Mouse (Mus musculus) neural tube, embryonic 12.5 days (tissue): Measurements from ENCODE around the gene Ifngr2. TPM values are rescaled to one million over a fixed set of nuclear protein-coding genes. Genes with fewer than 3 reads are reported as not detected.

Experiments used
- ATAC-seq: fragments of 200-750 bp; cut with Nextera tagmentation; 2 replicates; pipeline ENCODE4 v1.8.0; 2017; ENCODE audit warnings: low read depth, mild to moderate bottlenecking, moderate TSS enrichment, moderate library complexity; ENCODE audit not compliant: low FRiP score
- H3K27ac ChIP-seq: fragments of 300-500 bp; sonication (generic); 2 replicates; pipeline ENCODE4 v1.5.1; 2016
- H3K27me3 ChIP-seq: fragments of 300-500 bp; sonication (generic); replicated peaks from 2 replicates; pipeline ENCODE4 v1.6.1; 2016; ENCODE audit warnings: mild to moderate bottlenecking
- H3K36me3 ChIP-seq: fragments of 300-500 bp; sonication (generic); 2 replicates; pipeline ENCODE4 v1.6.1; 2016; ENCODE audit warnings: mild to moderate bottlenecking
- H3K4me1 ChIP-seq: fragments of 300-500 bp; sonication (generic); 2 replicates; pipeline ENCODE4 v1.6.1; 2016
- H3K4me2 ChIP-seq: fragments of 300-500 bp; sonication (generic); replicated peaks from 2 replicates; pipeline ENCODE4 v1.6.1; 2016; ENCODE audit warnings: mild to moderate bottlenecking
- H3K4me3 ChIP-seq: fragments of 300-500 bp; sonication (generic); 2 replicates; pipeline ENCODE4 v1.5.1; 2016
- H3K9ac ChIP-seq: fragments of 300-500 bp; sonication (generic); 2 replicates; pipeline ENCODE4 v1.6.1; 2016; ENCODE audit warnings: mild to moderate bottlenecking
- H3K9me3 ChIP-seq: fragments of 300-500 bp; sonication (generic); 2 replicates; pipeline ENCODE4 v1.6.1; 2016; ENCODE audit warnings: mild to moderate bottlenecking
- WGBS: fragments of 180-500 bp; shearing (Covaris S2); methylation state at CpG from one replicate; pipeline ENCODE4 v1.1.7; 2016; 5-methylcytosine and 5-hydroxymethylcytosine counted together
- polyA plus RNA-seq: library from polyadenylated mRNA; unstranded; fragments of >200 nt; fragmentation: Nextera tagmentation; extraction: Ambion mirVana; gene quantifications from 2 replicates; pipeline ENCODE4 v1.2.1, GENCODE M21; 2016

Gene Ifngr2
- polyA plus RNA-seq, 1 experiment from 2014 or later = 46.9 TPM

DNA sequence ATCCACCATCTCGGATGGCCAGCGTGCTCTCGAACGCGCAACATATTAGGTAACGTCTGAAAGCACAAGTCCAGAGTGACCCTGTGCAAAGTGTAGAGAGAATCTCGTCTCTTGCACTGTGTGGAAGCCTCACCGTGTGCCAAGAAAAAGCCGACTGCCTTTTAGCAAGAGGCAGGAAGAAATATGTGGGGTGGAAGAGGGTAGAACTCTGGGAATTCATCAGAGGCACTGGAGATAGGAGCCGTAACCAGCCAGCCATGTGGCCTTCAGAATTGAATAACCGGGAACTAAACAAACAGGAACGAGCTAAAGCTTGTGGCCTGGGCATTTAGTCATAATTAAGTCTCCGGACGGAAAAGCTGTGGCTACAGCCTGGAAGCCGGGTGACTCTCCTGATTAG lies 9.8 kb downstream of the Ifngr2 start:
- no peak overlapping the region for H3K27ac ChIP-seq
- no peak overlapping the region for H3K9ac ChIP-seq
- H3K4me1 ChIP-seq = peaks cover 9% of the 10 kb centered on the region; the same call in 1 of the 2 replicates
- no peak overlapping the region for H3K4me2 ChIP-seq
- no peaks in the 10 kb centered on the region for H3K9me3 ChIP-seq
- 78% methylated on average over 15 of the region's 15 CpGs for WGBS
- no peak for ATAC-seq
- no peak overlapping the region for H3K4me3 ChIP-seq
- H3K36me3 ChIP-seq = peaks cover 22% of the 10 kb centered on the region
- H3K27me3 ChIP-seq = no peaks in the 10 kb centered on the region

GRCm38 (mm10) chr16:91557214-91557613 lies 10.3 kb downstream of the Ifngr2 start:
- H3K27me3 ChIP-seq = no peaks in the 10 kb centered on the region
- no peaks in the 10 kb centered on the region for H3K9me3 ChIP-seq
- H3K36me3 ChIP-seq = peaks cover 25% of the 10 kb centered on the region
- H3K4me2 ChIP-seq = no peak overlapping the region
- peaks cover 9% of the 10 kb centered on the region; the same call in 1 of the 2 replicates for H3K4me1 ChIP-seq
- no peak overlapping the region for H3K4me3 ChIP-seq
- H3K9ac ChIP-seq = no peak overlapping the region
- 75% methylated on average over 7 of the region's 7 CpGs for WGBS
- H3K27ac ChIP-seq = no peak overlapping the region
- ATAC-seq = no peak

DNA sequence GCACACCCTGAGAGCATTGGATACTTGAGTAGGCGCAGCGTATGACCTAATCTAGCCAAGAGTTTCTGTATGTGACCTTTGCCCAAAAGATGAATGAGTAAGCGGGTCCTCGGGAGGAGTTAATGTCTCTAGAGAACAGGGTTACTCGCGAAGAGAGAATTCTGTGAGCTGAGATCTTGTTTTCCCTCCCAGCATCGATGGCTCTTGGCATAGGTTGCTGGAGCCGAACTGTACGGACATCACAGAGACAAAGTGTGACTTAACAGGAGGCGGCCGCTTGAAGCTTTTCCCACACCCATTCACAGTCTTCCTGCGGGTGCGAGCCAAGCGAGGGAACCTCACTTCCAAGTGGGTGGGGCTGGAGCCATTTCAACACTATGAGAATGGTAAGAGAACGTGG lies 10.8 kb downstream of the Ifngr2 start:
- Histone ChIP-seq H3K9ac (no peak overlapping the region), H3K27me3 (no peaks in the 10 kb centered on the region), H3K4me1 (peaks cover 9% of the 10 kb centered on the region; the same call in 1 of the 2 replicates), H3K9me3 (no peaks in the 10 kb centered on the region), H3K4me2 (no peak overlapping the region), H3K27ac (no peak overlapping the region), H3K4me3 (no peak overlapping the region), H3K36me3 (peaks cover 25% of the 10 kb centered on the region)
- 91% methylated on average over 15 of the region's 15 CpGs for WGBS
- no peak for ATAC-seq

GRCm38 (mm10) chr16:91561099-91561498 lies 14.2 kb downstream of the Ifngr2 start:
- WGBS = 65% methylated on average over 9 of the region's 9 CpGs
- no peaks in the 10 kb centered on the region for H3K27me3 ChIP-seq
- no peak overlapping the region for H3K4me3 ChIP-seq
- no peaks in the 10 kb centered on the region for H3K9me3 ChIP-seq
- no peak overlapping the region for H3K27ac ChIP-seq
- no peak overlapping the region for H3K9ac ChIP-seq
- no peak overlapping the region for H3K4me2 ChIP-seq
- peak; percentile 56; the same call in 1 of the 2 replicates for ATAC-seq
- H3K4me1 ChIP-seq = peaks cover 2% of the 10 kb centered on the region; the same call in 1 of the 2 replicates
- peaks cover 26% of the 10 kb centered on the region for H3K36me3 ChIP-seq

GRCm38 (mm10) chr16:91561541-91562457 lies 14.9 kb downstream of the Ifngr2 start:
- no peak for ATAC-seq
- H3K27me3 ChIP-seq = no peaks in the 10 kb centered on the region
- peaks cover 2% of the 10 kb centered on the region; the same call in 1 of the 2 replicates for H3K4me1 ChIP-seq
- WGBS = 78% methylated on average over 38 of the region's 38 CpGs
- H3K27ac ChIP-seq = no peak overlapping the region
- H3K36me3 ChIP-seq = peaks cover 26% of the 10 kb centered on the region
- no peak overlapping the region for H3K4me3 ChIP-seq
- no peaks in the 10 kb centered on the region for H3K9me3 ChIP-seq
- H3K4me2 ChIP-seq = no peak overlapping the region
- no peak overlapping the region for H3K9ac ChIP-seq

- Histone ChIP-seq H3K4me1 (peaks cover 2% of the 10 kb centered on the region; the same call in 1 of the 2 replicates), H3K4me3 (no peak overlapping the region), H3K27me3 (no peaks in the 10 kb centered on the region), H3K9me3 (no peaks in the 10 kb centered on the region), H3K36me3 (peaks cover 12% of the 10 kb centered on the region), H3K9ac (no peak overlapping the region), H3K27ac (no peak overlapping the region), H3K4me2 (no peak overlapping the region)
- 47% methylated on average over 4 of the region's 4 CpGs for WGBS
- no peak for ATAC-seq
These were observed 17.9 kb downstream of the Ifngr2 start for GRCm38 (mm10) chr16:91564580-91565291.

DNA sequence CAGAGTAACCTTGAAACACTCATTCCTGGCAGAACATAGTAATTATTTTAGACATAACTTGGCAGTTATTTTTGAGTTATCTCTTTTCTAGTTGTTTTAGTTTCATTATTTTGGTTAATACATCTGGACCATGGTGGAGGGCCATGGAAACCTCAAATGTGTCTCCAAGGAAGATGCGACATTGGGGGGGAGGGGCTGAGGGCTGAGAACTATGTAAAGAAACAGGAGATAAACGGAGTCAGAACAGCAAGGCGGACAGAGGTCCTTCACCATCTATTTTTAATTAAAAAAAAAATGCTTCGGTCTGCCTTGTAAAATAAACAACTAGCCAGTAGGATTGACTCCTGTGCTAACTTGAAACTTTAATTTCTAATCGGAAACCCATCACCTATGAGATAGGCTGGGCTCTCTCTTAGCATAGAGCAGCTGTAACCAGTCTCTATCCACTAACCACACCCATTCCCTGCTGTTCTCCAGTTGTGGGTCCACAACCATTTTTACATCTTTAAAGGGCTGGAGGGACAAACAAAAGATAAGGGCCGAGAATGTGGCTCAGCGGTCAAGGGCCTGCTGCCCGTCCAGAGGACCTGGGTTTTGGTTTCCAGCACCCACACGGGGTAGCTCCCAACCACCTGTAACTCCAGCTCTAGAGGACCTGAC lies 18.6 kb downstream of the Ifngr2 start:
- ATAC-seq = no peak
- Histone ChIP-seq H3K9me3 (no peaks in the 10 kb centered on the region), H3K9ac (no peak overlapping the region), H3K4me1 (peaks cover 2% of the 10 kb centered on the region; the same call in 1 of the 2 replicates), H3K4me3 (no peak overlapping the region), H3K27me3 (no peaks in the 10 kb centered on the region), H3K27ac (no peak overlapping the region), H3K36me3 (peaks cover 12% of the 10 kb centered on the region), H3K4me2 (no peak overlapping the region)
- WGBS = 67% methylated on average over 9 of the region's 9 CpGs

- no peak for ATAC-seq
- H3K9me3 ChIP-seq = no peaks in the 10 kb centered on the region
- no peak overlapping the region for H3K4me3 ChIP-seq
These were observed 19.1 kb downstream of the Ifngr2 start for GRCm38 (mm10) chr16:91566002-91566401.

DNA sequence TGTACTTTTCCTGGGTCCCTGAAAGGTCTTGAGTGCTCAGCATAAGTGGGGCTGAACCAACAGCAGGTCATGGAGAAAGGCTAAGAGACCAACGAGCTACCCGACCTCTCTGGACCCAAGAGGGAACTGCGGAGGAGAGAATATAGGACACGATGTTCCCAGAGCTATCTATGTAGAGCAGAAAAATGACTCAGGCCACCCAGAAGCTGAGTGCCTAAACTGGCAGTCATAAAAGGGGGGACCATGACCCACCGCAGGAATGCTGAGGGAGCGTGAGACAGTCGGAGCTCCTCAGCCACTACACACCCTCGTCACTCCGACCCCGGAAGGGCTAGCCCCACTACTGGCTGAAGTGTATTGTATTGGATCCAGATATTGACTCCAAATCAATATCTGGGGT lies 22.1 kb downstream of the Ifngr2 start:
- H3K27me3 ChIP-seq = no peaks in the 10 kb centered on the region
- peaks cover 3% of the 10 kb centered on the region; the same call in 1 of the 2 replicates for H3K36me3 ChIP-seq
- no peak overlapping the region for H3K27ac ChIP-seq
- H3K9ac ChIP-seq = no peak overlapping the region
- H3K4me1 ChIP-seq = peaks cover 2% of the 10 kb centered on the region; the same call in 1 of the 2 replicates
- no peaks in the 10 kb centered on the region for H3K9me3 ChIP-seq
- no peak overlapping the region for H3K4me3 ChIP-seq
- no peak for ATAC-seq
- 89% methylated on average over 10 of the region's 10 CpGs for WGBS
- no peak overlapping the region for H3K4me2 ChIP-seq

More at GRCm38 (mm10) chr16:91566002-91566401, 19.1 kb downstream of the Ifngr2 start:
- no peak overlapping the region for H3K9ac ChIP-seq
- H3K36me3 ChIP-seq = peaks cover 12% of the 10 kb centered on the region
- H3K27ac ChIP-seq = no peak overlapping the region
- no peaks in the 10 kb centered on the region for H3K27me3 ChIP-seq
- no peak overlapping the region for H3K4me2 ChIP-seq
- H3K4me1 ChIP-seq = peaks cover 2% of the 10 kb centered on the region; the same call in 1 of the 2 replicates
- WGBS = 87% methylated on average over 7 of the region's 7 CpGs

- no peak overlapping the region for H3K27ac ChIP-seq
- H3K4me1 ChIP-seq = no peaks in the 10 kb centered on the region
- H3K9ac ChIP-seq = no peak overlapping the region
- no peak overlapping the region for H3K4me2 ChIP-seq
- ATAC-seq = no peak
- no peaks in the 10 kb centered on the region for H3K9me3 ChIP-seq
- H3K4me3 ChIP-seq = no peak overlapping the region
- peaks cover 3% of the 10 kb centered on the region; the same call in 1 of the 2 replicates for H3K36me3 ChIP-seq
- 61% methylated on average over 3 of the region's 3 CpGs for WGBS
- H3K27me3 ChIP-seq = no peaks in the 10 kb centered on the region
These were observed 24.2 kb downstream of the Ifngr2 start for GRCm38 (mm10) chr16:91571105-91571504.

DNA sequence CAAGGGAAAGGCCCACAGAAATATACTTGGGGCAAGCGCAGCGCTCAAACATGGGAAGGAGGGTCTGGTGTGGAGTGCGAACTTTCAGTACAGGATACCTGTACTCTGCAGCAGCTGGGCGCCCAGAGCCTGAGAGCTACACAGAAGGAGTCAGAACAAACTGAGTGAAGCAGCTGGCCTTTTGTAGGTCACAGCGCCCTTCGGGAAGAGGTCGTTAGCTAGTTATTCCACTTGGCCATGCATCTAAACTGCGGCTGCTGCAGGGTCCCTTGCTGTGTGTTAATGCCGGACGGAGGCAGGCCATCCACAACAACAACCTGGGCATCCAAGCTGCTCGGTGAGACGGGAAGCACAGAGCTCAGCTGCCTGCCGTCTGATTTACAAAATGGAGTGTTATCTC lies 28.3 kb downstream of the Ifngr2 start:
- Histone ChIP-seq H3K4me1 (no peaks in the 10 kb centered on the region), H3K4me2 (no peak overlapping the region), H3K4me3 (no peak overlapping the region), H3K27me3 (no peaks in the 10 kb centered on the region), H3K27ac (no peak overlapping the region), H3K36me3 (peaks cover 8% of the 10 kb centered on the region; the same call in 1 of the 2 replicates), H3K9me3 (no peaks in the 10 kb centered on the region), H3K9ac (no peak overlapping the region)
- no peak for ATAC-seq
- WGBS = 56% methylated on average over 13 of the region's 13 CpGs
